Mouse (Mus musculus) neural tube, embryonic 14.5 days (tissue): ENCODE measurements around the gene Rab40b. TPM values are rescaled to one million over a fixed set of nuclear protein-coding genes. Genes with fewer than 3 reads are reported as not detected.

Experiments
- ATAC-seq: fragments of 200-750 bp; cut with Nextera tagmentation; 2 replicates; pipeline ENCODE4 v1.8.0; 2017; ENCODE audit warnings: low read depth, mild to moderate bottlenecking, moderate TSS enrichment, moderate library complexity
- H3K27ac ChIP-seq: fragments of 300-500 bp; sonication (generic); 2 replicates; pipeline ENCODE4 v1.5.1; 2014; ENCODE audit warnings: low read depth, mild to moderate bottlenecking, control low read depth, low read length, moderate library complexity, mixed read lengths
- H3K27me3 ChIP-seq: fragments of 300-500 bp; sonication (generic); 2 replicates; pipeline ENCODE4 v1.6.1; 2014; ENCODE audit warnings: low read length; ENCODE audit not compliant: control insufficient read depth, insufficient read depth
- H3K36me3 ChIP-seq: fragments of 300-500 bp; sonication (generic); 2 replicates; pipeline ENCODE4 v1.6.1; 2014; ENCODE audit warnings: low read length, mixed read lengths; ENCODE audit not compliant: control insufficient read depth, insufficient read depth
- H3K4me1 ChIP-seq: fragments of 300-500 bp; sonication (generic); 2 replicates; pipeline ENCODE4 v1.6.1; 2014; ENCODE audit warnings: low read length; ENCODE audit not compliant: control insufficient read depth, insufficient read depth
- H3K4me2 ChIP-seq: fragments of 300-500 bp; sonication (generic); 2 replicates; pipeline ENCODE4 v1.6.1; 2014; ENCODE audit warnings: mild to moderate bottlenecking, low read depth, low read length, control low read depth
- H3K4me3 ChIP-seq: fragments of 300-500 bp; sonication (generic); 2 replicates; pipeline ENCODE4 v1.5.1; 2014; ENCODE audit warnings: low read depth, low read length, control low read depth, mixed read lengths
- H3K9ac ChIP-seq: fragments of 300-500 bp; sonication (generic); replicated peaks from 2 replicates; pipeline ENCODE4 v1.6.1; 2014; ENCODE audit warnings: low read depth, mild to moderate bottlenecking, control low read depth, low read length, mixed read lengths
- H3K9me3 ChIP-seq: fragments of 300-500 bp; sonication (generic); 2 replicates; pipeline ENCODE4 v1.6.1; 2016; ENCODE audit warnings: low read length; ENCODE audit not compliant: control insufficient read depth
- WGBS: fragments of 180-500 bp; shearing (Covaris S2); extraction: QIAGEN DNeasy Blood & Tissue Kit; methylation state at CpG from one replicate; pipeline ENCODE4 v1.1.7; 2014; 5-methylcytosine and 5-hydroxymethylcytosine counted together
- polyA plus RNA-seq: library from polyadenylated mRNA; unstranded; fragments of >200 nt; fragmentation: Nextera tagmentation; extraction: Ambion mirVana; gene quantifications from 2 replicates; pipeline ENCODE4 v1.2.1, GENCODE M21; 2014

Rab40b gene
- polyA plus RNA-seq, result 13.4 and 16.7 TPM in 2 replicates

DNA sequence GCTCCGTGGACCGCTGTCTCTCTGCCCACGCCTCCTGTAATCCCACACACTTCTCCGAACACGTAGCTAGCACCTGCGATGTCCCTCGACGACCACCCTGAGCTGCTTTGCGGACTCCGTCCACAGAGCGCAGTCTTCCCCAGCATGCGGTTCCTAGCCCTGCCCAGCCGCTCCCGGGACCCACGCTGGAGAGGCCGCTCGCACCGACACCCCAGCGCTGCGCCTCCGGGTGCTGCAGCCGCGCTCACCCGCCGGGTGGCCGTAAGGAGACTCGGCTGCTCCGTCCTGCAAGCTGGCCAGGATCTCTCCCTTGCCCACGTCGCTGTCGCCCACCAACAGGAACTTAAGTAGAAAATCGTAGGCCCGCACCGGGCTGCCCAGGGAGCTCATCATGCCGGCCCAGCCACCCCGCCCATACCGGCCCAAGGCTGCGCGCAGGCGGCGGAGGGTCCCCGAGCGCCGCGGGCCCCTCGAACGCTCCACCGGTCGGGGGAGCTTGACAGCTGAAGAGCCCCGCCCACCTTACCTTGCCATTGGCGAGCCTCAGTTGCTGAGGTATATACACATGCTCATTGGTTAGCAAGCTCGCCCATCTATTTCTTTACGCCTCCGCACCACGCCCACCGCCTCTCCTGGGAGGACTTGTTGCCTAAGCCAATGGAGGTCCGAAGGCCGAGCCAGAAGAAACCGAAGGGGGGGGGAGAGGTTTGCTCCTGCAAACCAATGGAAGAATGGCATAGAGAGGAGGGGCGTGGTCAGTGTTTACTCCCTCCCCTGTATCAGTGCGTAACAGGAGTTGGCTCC, at the start of gene Rab40b:
Rab40b (minus strand) TSS at position 502 of the 804 bp plus-strand sequence.
- H3K27me3 ChIP-seq, result no peaks in the 10 kb centered on the region
- H3K9ac ChIP-seq, result peak within 1 kb of the TSS; percentile 62
- WGBS, result 1% methylated on average over 61 of the region's 61 CpGs
- no peak within 1 kb of the TSS; the same call in 1 of the 2 replicates for H3K27ac ChIP-seq
- peak within 1 kb of the TSS; percentile 73 for H3K4me2 ChIP-seq
- no peaks in the 10 kb centered on the region for H3K36me3 ChIP-seq
- ATAC-seq, result peak; percentile 98
- H3K4me3 ChIP-seq, result peak within 1 kb of the TSS; percentile 57
- 0 out of 2 replicates have a peak, but pooled peaks cover 6% of the 10 kb centered on the region for H3K4me1 ChIP-seq
- no peaks in the 10 kb centered on the region for H3K9me3 ChIP-seq

DNA sequence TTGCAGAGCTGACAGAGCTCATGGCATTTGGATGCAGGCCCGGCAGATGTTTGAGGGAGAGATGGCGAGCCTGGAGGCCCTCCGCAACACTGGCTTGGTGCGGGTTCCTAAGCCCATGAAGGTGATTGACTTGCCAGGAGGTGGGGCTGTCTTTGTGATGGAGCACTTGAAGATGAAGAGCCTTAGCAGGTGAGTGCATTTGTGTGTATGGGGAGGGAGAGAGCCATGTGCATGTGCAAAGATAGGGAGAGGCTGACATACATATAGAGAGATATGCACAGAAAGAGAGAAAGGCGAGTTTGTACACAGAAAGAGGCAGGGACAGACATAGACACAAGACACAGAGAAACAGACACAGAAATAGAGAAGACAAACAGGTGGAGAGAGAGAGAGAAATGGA, 49.2 kb upstream of the Rab40b start:
- no peak overlapping the region for H3K4me3 ChIP-seq
- WGBS, result 83% methylated on average over 5 of the region's 5 CpGs
- no peaks in the 10 kb centered on the region for H3K36me3 ChIP-seq
- H3K9ac ChIP-seq, result no peak overlapping the region
- peaks cover 8% of the 10 kb centered on the region for H3K4me1 ChIP-seq
- H3K4me2 ChIP-seq, result no peak overlapping the region
- ATAC-seq, result no peak
- no peak overlapping the region for H3K27ac ChIP-seq
- no peaks in the 10 kb centered on the region for H3K9me3 ChIP-seq
- no peaks in the 10 kb centered on the region for H3K27me3 ChIP-seq

GRCm38 (mm10) chr11:121434156-121435155, 46.4 kb upstream of the Rab40b start, which contains the start of gene Fn3k:
Fn3k (plus strand) TSS chr11:121434913.
- H3K27me3 ChIP-seq, result no peaks in the 10 kb centered on the region
- H3K9ac ChIP-seq, result peak within 1 kb of the TSS; percentile 30
- peaks cover 8% of the 10 kb centered on the region for H3K4me1 ChIP-seq
- peak within 1 kb of the TSS; percentile 39 for H3K4me3 ChIP-seq
- H3K27ac ChIP-seq, result peak within 1 kb of the TSS; percentile 66; the same call in 1 of the 2 replicates
- H3K9me3 ChIP-seq, result no peaks in the 10 kb centered on the region
- H3K36me3 ChIP-seq, result peaks cover 3% of the 10 kb centered on the region
- peak within 1 kb of the TSS; percentile 81 for H3K4me2 ChIP-seq
- peak; percentile 98 for ATAC-seq
- 6% methylated on average over 30 of the region's 30 CpGs for WGBS

DNA sequence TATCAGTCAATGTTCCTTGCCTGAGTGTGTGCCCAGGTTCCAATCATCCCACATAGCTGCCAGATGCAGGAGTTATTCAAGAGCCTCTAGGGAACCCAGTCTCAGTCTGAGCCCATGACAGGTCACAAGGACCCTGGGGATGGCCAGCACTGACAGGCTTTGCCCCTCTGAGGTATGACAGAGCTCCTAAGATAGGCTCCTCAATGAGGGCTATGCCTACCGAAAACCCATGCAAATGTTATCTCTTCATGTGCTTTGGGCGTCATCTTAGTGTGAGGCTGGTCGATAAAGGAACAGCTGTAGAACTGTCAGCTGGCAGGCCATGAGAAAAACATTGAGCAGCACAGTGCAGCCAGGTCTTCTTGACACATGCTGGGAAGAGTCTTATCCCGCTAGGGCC, 45.3 kb upstream of the Rab40b start:
- no peak overlapping the region for H3K27ac ChIP-seq
- H3K9ac ChIP-seq, result no peak overlapping the region
- H3K4me2 ChIP-seq, result no peak overlapping the region
- WGBS, result 91% methylated on average over 4 of the region's 4 CpGs
- H3K9me3 ChIP-seq, result no peaks in the 10 kb centered on the region
- H3K4me1 ChIP-seq, result peaks cover 8% of the 10 kb centered on the region
- H3K36me3 ChIP-seq, result peaks cover 6% of the 10 kb centered on the region
- H3K4me3 ChIP-seq, result no peak overlapping the region
- ATAC-seq, result no peak
- H3K27me3 ChIP-seq, result no peaks in the 10 kb centered on the region

- under 1% methylated on average over 27 of the region's 28 CpGs for WGBS
- no peaks in the 10 kb centered on the region for H3K27me3 ChIP-seq
- H3K4me2 ChIP-seq, result peak overlapping the region; percentile 69
- ATAC-seq, result peak; percentile 69
- no peaks in the 10 kb centered on the region for H3K9me3 ChIP-seq
- H3K27ac ChIP-seq, result no peak overlapping the region
- H3K9ac ChIP-seq, result peak overlapping the region; percentile 60
- no peaks in the 10 kb centered on the region for H3K4me1 ChIP-seq
- H3K4me3 ChIP-seq, result peak overlapping the region; percentile 58
- H3K36me3 ChIP-seq, result 0 out of 2 replicates have a peak, but pooled peaks cover 4% of the 10 kb centered on the region
Observed at GRCm38 (mm10) chr11:121421553-121422173, 33.6 kb upstream of the Rab40b start.

DNA sequence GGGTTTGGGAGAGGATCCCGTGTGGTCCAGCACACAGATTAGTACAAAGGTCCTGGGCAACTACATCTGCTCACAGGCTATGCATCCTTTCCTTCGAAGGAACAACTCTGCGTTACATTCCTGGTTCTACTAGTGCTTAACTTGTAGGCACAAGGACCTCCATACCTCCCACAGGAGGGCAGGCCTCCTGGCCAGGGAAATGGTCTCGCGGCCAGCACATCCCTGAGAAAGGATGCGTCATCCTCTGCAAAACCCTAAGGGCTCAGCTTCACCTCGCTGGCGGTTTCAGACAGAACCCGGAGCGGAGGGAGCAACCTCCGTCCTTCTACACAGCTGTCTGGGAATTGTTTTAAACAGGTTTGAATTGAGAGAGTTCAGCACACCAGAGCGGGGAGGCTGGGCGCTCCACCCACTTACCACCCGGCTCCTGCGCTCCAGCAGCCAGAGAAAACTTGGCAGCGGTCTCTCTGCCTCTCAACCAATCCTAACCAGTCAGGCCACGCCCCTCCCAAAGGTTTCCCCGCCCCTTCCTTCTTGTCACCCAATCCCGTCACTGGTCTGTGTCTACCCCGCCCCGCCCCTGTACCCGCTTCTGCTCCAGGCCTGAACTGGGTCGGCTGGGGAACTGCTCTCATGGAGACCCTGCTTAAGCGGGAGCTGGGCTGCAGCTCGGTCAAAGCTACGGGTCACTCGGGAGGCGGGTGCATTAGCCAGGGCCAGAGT, 32.9 kb upstream of the Rab40b start, which contains the start of gene Fn3krp:
Fn3krp (plus strand) TSS at position 572 of the 723 bp plus-strand sequence.
- H3K27me3 ChIP-seq, result no peaks in the 10 kb centered on the region
- H3K4me3 ChIP-seq, result peak within 1 kb of the TSS; percentile 58
- H3K27ac ChIP-seq, result 0 out of 2 replicates have a peak within 1 kb of the TSS, but pooled peaks have one; percentile 44
- 1% methylated on average over 28 of the region's 28 CpGs for WGBS
- no peaks in the 10 kb centered on the region for H3K9me3 ChIP-seq
- H3K9ac ChIP-seq, result peak within 1 kb of the TSS; percentile 60
- H3K4me1 ChIP-seq, result no peaks in the 10 kb centered on the region
- H3K36me3 ChIP-seq, result no peaks in the 10 kb centered on the region
- ATAC-seq, result peak; percentile 100
- peak within 1 kb of the TSS; percentile 69 for H3K4me2 ChIP-seq

GRCm38 (mm10) chr11:121420379-121420778, 32.3 kb upstream of the Rab40b start:
- Histone ChIP-seq H3K27me3 (no peaks in the 10 kb centered on the region), H3K4me2 (peak overlapping the region; percentile 61; the same call in 1 of the 2 replicates), H3K4me3 (no peak overlapping the region), H3K27ac (no peak overlapping the region), H3K9me3 (no peaks in the 10 kb centered on the region), H3K36me3 (no peaks in the 10 kb centered on the region), H3K4me1 (no peaks in the 10 kb centered on the region), H3K9ac (no peak overlapping the region)
- WGBS, result 54% methylated on average over 5 of the region's 5 CpGs
- no peak for ATAC-seq

GRCm38 (mm10) chr11:121418932-121419331, 30.9 kb upstream of the Rab40b start:
- ATAC-seq, result no peak
- no peaks in the 10 kb centered on the region for H3K36me3 ChIP-seq
- H3K4me1 ChIP-seq, result no peaks in the 10 kb centered on the region
- 84% methylated on average over 2 of the region's 2 CpGs for WGBS
- no peak overlapping the region for H3K4me3 ChIP-seq
- H3K9ac ChIP-seq, result no peak overlapping the region
- no peaks in the 10 kb centered on the region for H3K27me3 ChIP-seq
- H3K9me3 ChIP-seq, result no peaks in the 10 kb centered on the region
- no peak overlapping the region for H3K27ac ChIP-seq
- no peak overlapping the region for H3K4me2 ChIP-seq
